Mouse (Mus musculus) forebrain, postnatal 0 days (tissue): ENCODE data around the gene Zfp12. TPM values are rescaled to one million over a fixed set of nuclear protein-coding genes. Genes with fewer than 3 reads are reported as not detected.
A peak's percentile ranks its signal among the peaks of the same experiment; 100 is the strongest.

Experiments used
- ATAC-seq: fragments of 200-750 bp; cut with Nextera tagmentation; 2 replicates; pipeline ENCODE4 v1.8.0; 2017; ENCODE audit warnings: mild to moderate bottlenecking, moderate library complexity
- DNase-seq: peaks from one replicate; pipeline ENCODE4 v3.0.0-alpha.2; 2015
- H3K27ac ChIP-seq: fragments of 300-500 bp; sonication (generic); 2 replicates; pipeline ENCODE4 v1.5.1; 2014; ENCODE audit warnings: low read depth, mild to moderate bottlenecking, antibody characterized with exemption, low read length, moderate library complexity, mixed read lengths
- H3K27me3 ChIP-seq: fragments of 300-500 bp; sonication (generic); 2 replicates; pipeline ENCODE4 v1.6.1; 2014; ENCODE audit warnings: mild to moderate bottlenecking, low read length, mixed read lengths; ENCODE audit not compliant: insufficient read depth
- H3K36me3 ChIP-seq: fragments of 300-500 bp; sonication (generic); 2 replicates; pipeline ENCODE4 v1.6.1; 2014; ENCODE audit warnings: mild to moderate bottlenecking, moderate library complexity; ENCODE audit not compliant: insufficient read depth
- H3K4me1 ChIP-seq: fragments of 300-500 bp; sonication (generic); 2 replicates; pipeline ENCODE4 v1.6.1; 2014; ENCODE audit warnings: antibody characterized with exemption; ENCODE audit not compliant: insufficient read depth
- H3K4me2 ChIP-seq: fragments of 300-500 bp; sonication (generic); 2 replicates; pipeline ENCODE4 v1.6.1; 2014; ENCODE audit warnings: low read depth, mild to moderate bottlenecking, moderate library complexity
- H3K4me3 ChIP-seq: fragments of 300-500 bp; sonication (generic); 2 replicates; pipeline ENCODE4 v1.5.1; 2014; ENCODE audit warnings: low read depth, low read length, mixed read lengths
- H3K9ac ChIP-seq: fragments of 300-500 bp; sonication (generic); 2 replicates; pipeline ENCODE4 v1.6.1; 2014; ENCODE audit warnings: mild to moderate bottlenecking
- H3K9me3 ChIP-seq: fragments of 300-500 bp; sonication (generic); 2 replicates; pipeline ENCODE4 v1.6.1; 2016; ENCODE audit warnings: low read length
- CTCF ChIP-seq: sonication (generic); IDR thresholded peaks from 2 replicates; pipeline ENCODE4 v1.5.1; 2016; ENCODE audit warnings: antibody characterized with exemption, control low read depth, low read depth
- WGBS: fragments of 180-500 bp; shearing (Covaris S2); extraction: QIAGEN DNeasy Blood & Tissue Kit; methylation state at CpG from one replicate; pipeline ENCODE4 v1.1.7; 2014; 5-methylcytosine and 5-hydroxymethylcytosine counted together
- polyA plus RNA-seq: library from polyadenylated mRNA; unstranded; fragments of >200 nt; fragmentation: Nextera tagmentation; extraction: Ambion mirVana; gene quantifications from 2 replicates; pipeline ENCODE4 v1.2.1, GENCODE M21; 2015
- total RNA-seq: library from RNA; depleted of rRNA; stranded (reverse); fragments of >200 nt; gene quantifications from 2 replicates; pipeline ENCODE4 v1.2.3, GENCODE M21; 2014; rRNA removed

Zfp12 gene
- total and polyA plus RNA-seq, 2 experiments from 2014 or later = 14.0 to 37.1 TPM

DNA sequence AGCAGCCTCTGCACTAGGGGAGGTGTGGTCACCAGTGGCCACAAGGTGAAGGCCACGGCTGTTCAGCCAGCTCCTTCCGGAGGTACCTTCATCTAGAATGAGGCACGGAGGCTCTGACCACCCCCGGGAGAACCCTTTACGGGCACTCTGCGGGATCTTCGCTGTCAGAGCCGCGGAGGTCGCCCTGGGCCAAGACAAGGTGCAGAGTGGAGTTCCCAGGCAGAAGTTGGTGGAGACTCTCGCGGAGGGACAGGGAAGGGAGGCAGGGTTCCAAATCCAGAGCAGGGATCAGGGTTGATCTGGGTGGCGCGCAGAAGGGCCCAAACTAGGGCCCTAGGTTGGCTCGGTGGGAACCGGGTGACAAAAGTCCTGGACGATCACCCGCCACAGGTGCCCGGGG is 57.9 kb downstream of the Zfp12 start:
- ATAC-seq (no peak), DNase-seq (no peak)
- Histone ChIP-seq H3K4me3 (peak overlapping the region; percentile 51), H3K9me3 (no peaks in the 10 kb centered on the region), H3K4me1 (no peaks in the 10 kb centered on the region), H3K27ac (no peak overlapping the region), H3K27me3 (peaks cover 13% of the 10 kb centered on the region), H3K9ac (peak overlapping the region; percentile 52), H3K36me3 (peaks cover 9% of the 10 kb centered on the region; the same call in 1 of the 2 replicates), H3K4me2 (peak overlapping the region; percentile 87)
- whole genome bisulfite sequencing = 5% methylated on average over 19 of the region's 19 CpGs
- TF ChIP-seq CTCF = no peak

DNA sequence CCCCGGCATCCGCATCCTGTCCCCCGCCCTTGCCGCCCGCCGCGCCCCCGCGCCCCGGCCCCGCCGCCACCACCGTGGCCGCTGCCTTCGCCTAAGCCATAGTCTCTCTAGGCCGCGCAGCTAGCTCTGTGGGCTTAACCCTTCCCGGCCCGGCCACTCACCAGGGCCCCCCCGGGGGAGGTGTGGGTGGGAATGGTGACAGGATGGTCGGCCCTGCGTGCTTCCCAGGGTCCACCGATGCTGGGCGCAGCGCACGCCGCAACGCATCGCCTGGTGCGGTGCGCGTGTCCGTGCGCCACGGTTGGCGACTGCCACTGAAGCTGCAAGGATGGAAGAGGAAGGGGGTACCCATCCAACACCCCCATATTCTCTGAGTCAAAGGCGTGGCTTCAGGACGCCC is 58.4 kb downstream of the Zfp12 start, which contains the start of gene Zfp853:
TSS of gene Zfp853 (minus strand) at position 220 of the 400 bp plus-strand sequence.
- H3K27me3 ChIP-seq = peaks cover 8% of the 10 kb centered on the region
- peak; percentile 64 for ATAC-seq
- no peak within 1 kb of the TSS for H3K27ac ChIP-seq
- DNase-seq = peak; percentile 31
- peak within 1 kb of the TSS; percentile 87 for H3K4me2 ChIP-seq
- H3K9ac ChIP-seq = peak within 1 kb of the TSS; percentile 52
- 6% methylated on average over 33 of the region's 38 CpGs for WGBS
- H3K36me3 ChIP-seq = peaks cover 7% of the 10 kb centered on the region; the same call in 1 of the 2 replicates
- peak within 1 kb of the TSS; percentile 51 for H3K4me3 ChIP-seq
- H3K4me1 ChIP-seq = no peaks in the 10 kb centered on the region
- no peaks in the 10 kb centered on the region for H3K9me3 ChIP-seq
- TF ChIP-seq CTCF = no peak

DNA sequence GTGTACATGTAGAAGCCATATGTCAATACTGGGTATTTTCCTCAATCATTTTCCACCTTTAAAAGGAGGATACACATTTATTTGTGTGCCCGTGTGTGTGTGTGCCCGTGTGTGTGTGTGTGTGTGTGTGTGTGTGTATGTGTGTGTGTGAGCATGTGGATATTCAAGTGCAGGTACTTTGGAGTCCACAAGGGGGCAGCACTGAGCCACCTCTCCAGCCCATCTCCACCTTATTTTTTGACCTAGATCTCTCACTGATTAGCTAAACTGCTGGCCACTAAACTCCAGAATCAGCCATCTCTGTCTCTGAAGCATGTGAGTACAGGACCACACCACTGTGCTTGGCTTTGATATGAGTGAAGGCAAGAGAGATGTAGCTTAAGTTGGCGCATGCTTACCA is 59.9 kb downstream of the Zfp12 start:
- 92% methylated on average over 3 of the region's 3 CpGs for WGBS
- H3K4me1 ChIP-seq = no peaks in the 10 kb centered on the region
- no peak overlapping the region for H3K4me2 ChIP-seq
- no peaks in the 10 kb centered on the region; the same call in 1 of the 2 replicates for H3K27me3 ChIP-seq
- H3K27ac ChIP-seq = no peak overlapping the region
- no peak for ATAC-seq
- H3K36me3 ChIP-seq = no peaks in the 10 kb centered on the region
- peak; percentile 52 for TF ChIP-seq CTCF
- no peak overlapping the region for H3K9ac ChIP-seq
- H3K9me3 ChIP-seq = no peaks in the 10 kb centered on the region
- no peak for DNase-seq
- no peak overlapping the region for H3K4me3 ChIP-seq

DNA sequence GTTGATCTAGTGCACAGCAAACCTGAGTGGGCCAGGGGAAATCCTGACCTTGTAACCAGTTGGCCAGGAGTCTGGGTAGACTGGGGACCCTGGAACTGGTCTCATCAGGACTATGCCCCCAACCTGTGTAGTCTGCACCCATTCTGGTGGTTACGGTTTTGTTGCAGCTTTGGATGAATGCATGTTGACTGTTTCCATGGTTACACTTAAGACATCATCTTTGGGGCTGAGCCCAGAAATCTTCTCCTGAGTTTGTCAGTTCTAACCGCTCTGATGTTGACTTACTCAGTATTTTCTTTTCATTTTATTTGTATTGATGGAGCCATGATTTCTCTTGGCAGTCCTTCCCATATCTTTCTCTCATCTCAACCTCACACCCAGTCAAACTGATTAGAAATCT is 60.4 kb downstream of the Zfp12 start:
- peak; percentile 54; the same call in 1 of the 2 replicates for ATAC-seq
- peak; percentile 74 for DNase-seq
- no peak for TF ChIP-seq CTCF
- Histone ChIP-seq H3K4me2 (no peak overlapping the region), H3K4me1 (no peaks in the 10 kb centered on the region), H3K9ac (no peak overlapping the region), H3K36me3 (peaks cover 4% of the 10 kb centered on the region), H3K27me3 (no peaks in the 10 kb centered on the region; the same call in 1 of the 2 replicates), H3K9me3 (no peaks in the 10 kb centered on the region), H3K27ac (no peak overlapping the region), H3K4me3 (no peak overlapping the region)
- WGBS = 33% methylated on average over 2 of the region's 2 CpGs

DNA sequence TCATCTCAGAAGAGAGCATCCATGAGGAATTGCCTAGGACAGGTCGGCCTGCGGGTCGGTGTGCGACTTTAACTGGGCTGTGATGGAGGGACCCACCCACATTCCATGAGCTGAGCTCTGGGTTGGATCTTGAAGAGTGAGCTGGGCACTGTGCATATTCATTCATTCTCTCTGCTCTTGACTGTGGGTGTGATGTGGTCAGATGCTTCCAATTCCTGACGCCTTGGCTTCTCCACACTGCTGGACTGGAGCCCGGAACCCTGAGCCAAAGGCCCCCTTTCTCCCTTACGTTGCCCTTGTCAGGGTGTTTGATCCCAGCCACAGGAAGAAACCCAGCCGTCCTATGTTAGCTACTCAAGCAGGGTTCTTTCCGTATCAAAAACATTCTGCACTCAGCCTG is 63.0 kb downstream of the Zfp12 start:
- Histone ChIP-seq H3K27ac (no peak overlapping the region), H3K4me2 (no peak overlapping the region), H3K27me3 (no peaks in the 10 kb centered on the region; the same call in 1 of the 2 replicates), H3K4me1 (no peaks in the 10 kb centered on the region), H3K36me3 (peaks cover 30% of the 10 kb centered on the region), H3K9ac (no peak overlapping the region), H3K9me3 (no peaks in the 10 kb centered on the region), H3K4me3 (no peak overlapping the region)
- TF ChIP-seq CTCF = no peak
- ATAC-seq = no peak
- no peak for DNase-seq
- WGBS = 87% methylated on average over 9 of the region's 9 CpGs

DNA sequence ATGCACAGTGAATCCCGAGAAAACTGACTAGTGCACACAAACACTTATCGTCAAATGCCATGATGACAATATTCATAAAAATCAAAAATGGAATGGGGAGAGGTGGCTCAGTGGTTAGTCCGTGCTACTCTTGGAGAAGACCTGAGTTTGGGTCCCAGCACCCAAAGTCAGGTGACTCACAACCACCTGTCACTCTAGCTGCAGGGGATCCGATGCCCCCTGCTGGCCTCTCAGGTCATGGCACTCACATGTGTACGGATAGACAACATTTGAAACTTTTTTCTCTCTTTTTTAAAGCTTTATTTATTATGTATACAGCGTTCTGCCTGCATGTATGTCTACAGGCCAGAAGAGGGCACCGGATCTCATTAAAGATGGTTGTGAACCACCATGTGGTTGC is 63.4 kb downstream of the Zfp12 start:
- DNase-seq (no peak), ATAC-seq (no peak)
- Histone ChIP-seq H3K9ac (no peak overlapping the region), H3K27me3 (no peaks in the 10 kb centered on the region), H3K4me1 (no peaks in the 10 kb centered on the region), H3K27ac (no peak overlapping the region), H3K4me2 (no peak overlapping the region), H3K36me3 (peaks cover 34% of the 10 kb centered on the region), H3K4me3 (no peak overlapping the region), H3K9me3 (no peaks in the 10 kb centered on the region)
- peak; percentile 39 for TF ChIP-seq CTCF
- WGBS = 94% methylated on average over 7 of the region's 7 CpGs

Other genes with a start within 250 kb of the Zfp12 start
- gene Rnf216, start 122.2 kb upstream of the Zfp12 start, total RNA-seq = 35.2 and 41.0 TPM in 2 replicates
- 25.9 and 29.3 TPM in 2 replicates for gene Rnf216, start 122.2 kb upstream of the Zfp12 start, polyA plus RNA-seq
- not detected in 2 replicates for gene Olfr718-ps1, start 87.6 kb upstream of the Zfp12 start, total RNA-seq
- gene Olfr718-ps1, start 87.6 kb upstream of the Zfp12 start, polyA plus RNA-seq = not detected in 2 replicates
- gene Rbak, start 54.4 kb upstream of the Zfp12 start, total RNA-seq = 19.9 and 22.6 TPM in 2 replicates
- 7.5 and 9.7 TPM in 2 replicates for gene Rbak, start 54.4 kb upstream of the Zfp12 start, polyA plus RNA-seq
- 0.62 TPM in 1 of 2 replicates, not detected in the other for gene Spdye4b, start 54.1 kb upstream of the Zfp12 start, total RNA-seq
- gene Spdye4b, start 54.1 kb upstream of the Zfp12 start, polyA plus RNA-seq = not detected in 2 replicates
- not detected in 2 replicates for gene Spdye4a, start 8.3 kb upstream of the Zfp12 start, total RNA-seq
- gene Spdye4a, start 8.3 kb upstream of the Zfp12 start, polyA plus RNA-seq = not detected in 2 replicates
- 21.5 and 29.8 TPM in 2 replicates for gene Zfp316, start 34.9 kb downstream of the Zfp12 start, total RNA-seq
- 5.5 and 7.5 TPM in 2 replicates for gene Zfp316, start 34.9 kb downstream of the Zfp12 start, polyA plus RNA-seq
- 9.8 and 16.5 TPM in 2 replicates for gene Zfp853, start 58.5 kb downstream of the Zfp12 start, total RNA-seq
- gene Zfp853, start 58.5 kb downstream of the Zfp12 start, polyA plus RNA-seq = 0.18 and 0.23 TPM in 2 replicates
- 40.9 and 44.7 TPM in 2 replicates for gene E130309D02Rik, start 80.2 kb downstream of the Zfp12 start, total RNA-seq
- gene E130309D02Rik, start 80.2 kb downstream of the Zfp12 start, polyA plus RNA-seq = 27.7 and 29.2 TPM in 2 replicates
- gene Zdhhc4, start 94.1 kb downstream of the Zfp12 start, total RNA-seq = 45.1 and 62.6 TPM in 2 replicates
- 94.0 and 97.3 TPM in 2 replicates for gene Zdhhc4, start 94.1 kb downstream of the Zfp12 start, polyA plus RNA-seq
- 1.8 TPM in 2 replicates for gene Grid2ip, start 122.2 kb downstream of the Zfp12 start, total RNA-seq
- 0.52 and 0.88 TPM in 2 replicates for gene Grid2ip, start 122.2 kb downstream of the Zfp12 start, polyA plus RNA-seq
- gene Kdelr2, start 168.7 kb downstream of the Zfp12 start, total RNA-seq = 80.5 and 80.9 TPM in 2 replicates
- 121 and 125 TPM in 2 replicates for gene Kdelr2, start 168.7 kb downstream of the Zfp12 start, polyA plus RNA-seq
- gene Daglb, start 229.4 kb downstream of the Zfp12 start, total RNA-seq = 16.5 and 21.3 TPM in 2 replicates
- 14.8 and 19.4 TPM in 2 replicates for gene Daglb, start 229.4 kb downstream of the Zfp12 start, polyA plus RNA-seq